Mouse (Mus musculus): ENCODE measurements around the gene Nrg3. TPM values are rescaled to one million over a fixed set of nuclear protein-coding genes. Genes with fewer than 3 reads are reported as not detected.

Nrg3 gene
- polyA plus RNA-seq, 1 experiment from 2014 or later: 11.4 TPM

- WGBS: 92% methylated on average over 2 of the region's 2 CpGs
- H3K27ac ChIP-seq (replicated peaks): no peak overlapping the region
- H3K4me1 ChIP-seq: peaks cover 3% of the 10 kb centered on the region; the same call in 1 of the 2 replicates
- no peak for ATAC-seq (replicated peaks)
- H3K4me2 ChIP-seq (replicated peaks): no peak overlapping the region
- H3K36me3 ChIP-seq: no peaks in the 10 kb centered on the region
- no peak overlapping the region for H3K9ac ChIP-seq (replicated peaks)
- H3K9me3 ChIP-seq: no peaks in the 10 kb centered on the region
- no peak overlapping the region for H3K4me3 ChIP-seq
- H3K27me3 ChIP-seq: no peaks in the 10 kb centered on the region
These were observed 116.6 kb downstream of the Nrg3 start for GRCm38 (mm10) chr14:39356251-39356650.

GRCm38 (mm10) chr14:39351979-39352737 is 120.7 kb downstream of the Nrg3 start:
- peak; percentile 85 for ATAC-seq (replicated peaks)
- H3K27ac ChIP-seq (replicated peaks): peak overlapping the region; percentile 59
- no peak overlapping the region for H3K9ac ChIP-seq (replicated peaks)
- H3K9me3 ChIP-seq: no peaks in the 10 kb centered on the region
- peaks cover 3% of the 10 kb centered on the region; the same call in 1 of the 2 replicates for H3K4me1 ChIP-seq
- 64% methylated on average over 4 of the region's 4 CpGs for WGBS
- no peaks in the 10 kb centered on the region for H3K27me3 ChIP-seq
- no peak overlapping the region for H3K4me3 ChIP-seq
- no peak overlapping the region for H3K4me2 ChIP-seq (replicated peaks)
- no peaks in the 10 kb centered on the region for H3K36me3 ChIP-seq

GRCm38 (mm10) chr14:39317424-39318110 is 155.3 kb downstream of the Nrg3 start:
- Histone ChIP-seq H3K9ac (replicated peaks) (no peak overlapping the region), H3K27ac (replicated peaks) (peak overlapping the region; percentile 57; the same call in 1 of the 2 replicates), H3K4me3 (no peak overlapping the region), H3K9me3 (no peaks in the 10 kb centered on the region), H3K27me3 (no peaks in the 10 kb centered on the region), H3K4me2 (replicated peaks) (no peak overlapping the region), H3K36me3 (no peaks in the 10 kb centered on the region), H3K4me1 (peaks cover 14% of the 10 kb centered on the region)
- 30% methylated on average over 4 of the region's 4 CpGs for WGBS
- ATAC-seq (replicated peaks): peak; percentile 98

- peaks cover 14% of the 10 kb centered on the region for H3K4me1 ChIP-seq
- no peak overlapping the region for H3K27ac ChIP-seq (replicated peaks)
- H3K9me3 ChIP-seq: no peaks in the 10 kb centered on the region
- H3K4me3 ChIP-seq: no peak overlapping the region
- no peak overlapping the region for H3K9ac ChIP-seq (replicated peaks)
- ATAC-seq (replicated peaks): no peak
- no peaks in the 10 kb centered on the region for H3K36me3 ChIP-seq
- no peak overlapping the region for H3K4me2 ChIP-seq (replicated peaks)
- H3K27me3 ChIP-seq: no peaks in the 10 kb centered on the region
These were observed 158.8 kb downstream of the Nrg3 start for GRCm38 (mm10) chr14:39314111-39314510.

GRCm38 (mm10) chr14:39265121-39265520 is 207.8 kb downstream of the Nrg3 start:
- Histone ChIP-seq H3K9me3 (no peaks in the 10 kb centered on the region), H3K36me3 (no peaks in the 10 kb centered on the region), H3K9ac (replicated peaks) (no peak overlapping the region), H3K27ac (replicated peaks) (no peak overlapping the region), H3K4me3 (no peak overlapping the region), H3K4me1 (no peaks in the 10 kb centered on the region), H3K27me3 (no peaks in the 10 kb centered on the region), H3K4me2 (replicated peaks) (no peak overlapping the region)
- WGBS: 90% methylated on average over 1 of the region's 1 CpGs
- no peak for ATAC-seq (replicated peaks)

GRCm38 (mm10) chr14:39264422-39264821 is 208.5 kb downstream of the Nrg3 start:
- 87% methylated on average over 4 of the region's 4 CpGs for WGBS

GRCm38 (mm10) chr14:39261016-39261415 is 211.9 kb downstream of the Nrg3 start:
- no peaks in the 10 kb centered on the region for H3K4me1 ChIP-seq
- no peak overlapping the region for H3K4me2 ChIP-seq (replicated peaks)
- no peak overlapping the region for H3K9ac ChIP-seq (replicated peaks)
- H3K27ac ChIP-seq (replicated peaks): no peak overlapping the region
- no peaks in the 10 kb centered on the region for H3K9me3 ChIP-seq
- H3K27me3 ChIP-seq: no peaks in the 10 kb centered on the region
- no peaks in the 10 kb centered on the region for H3K36me3 ChIP-seq
- no peak overlapping the region for H3K4me3 ChIP-seq
- WGBS: 84% methylated on average over 1 of the region's 1 CpGs
- no peak for ATAC-seq (replicated peaks)

More at GRCm38 (mm10) chr14:39264422-39264821, 208.5 kb downstream of the Nrg3 start:
- Histone ChIP-seq H3K4me3 (no peak overlapping the region), H3K36me3 (no peaks in the 10 kb centered on the region), H3K4me2 (replicated peaks) (no peak overlapping the region), H3K9me3 (no peaks in the 10 kb centered on the region), H3K4me1 (no peaks in the 10 kb centered on the region), H3K27me3 (no peaks in the 10 kb centered on the region), H3K9ac (replicated peaks) (no peak overlapping the region), H3K27ac (replicated peaks) (no peak overlapping the region)
- no peak for ATAC-seq (replicated peaks)

- no peaks in the 10 kb centered on the region for H3K36me3 ChIP-seq
- no peaks in the 10 kb centered on the region for H3K27me3 ChIP-seq
- ATAC-seq (replicated peaks): no peak
- no peak overlapping the region for H3K4me2 ChIP-seq (replicated peaks)
- WGBS: 55% methylated on average over 1 of the region's 1 CpGs
- H3K4me3 ChIP-seq: no peak overlapping the region
- H3K9me3 ChIP-seq: no peaks in the 10 kb centered on the region
- no peak overlapping the region for H3K27ac ChIP-seq (replicated peaks)
- no peaks in the 10 kb centered on the region for H3K4me1 ChIP-seq
- no peak overlapping the region for H3K9ac ChIP-seq (replicated peaks)
These were observed 217.5 kb downstream of the Nrg3 start for GRCm38 (mm10) chr14:39255391-39255790.

- no peaks in the 10 kb centered on the region for H3K27me3 ChIP-seq
- H3K9ac ChIP-seq (replicated peaks): no peak overlapping the region
- H3K4me3 ChIP-seq: no peak overlapping the region
- 79% methylated on average over 2 of the region's 2 CpGs for WGBS
- no peak overlapping the region for H3K4me2 ChIP-seq (replicated peaks)
- H3K9me3 ChIP-seq: no peaks in the 10 kb centered on the region
- no peaks in the 10 kb centered on the region for H3K4me1 ChIP-seq
- H3K27ac ChIP-seq (replicated peaks): no peak overlapping the region
- ATAC-seq (replicated peaks): no peak
- no peaks in the 10 kb centered on the region for H3K36me3 ChIP-seq
These were observed 232.6 kb downstream of the Nrg3 start for GRCm38 (mm10) chr14:39240267-39240666.

GRCm38 (mm10) chr14:39211472-39211871 is 261.4 kb downstream of the Nrg3 start:
- no peaks in the 10 kb centered on the region for H3K36me3 ChIP-seq

GRCm38 (mm10) chr14:39191946-39192345 is 280.9 kb downstream of the Nrg3 start:
- no peak for ATAC-seq (replicated peaks)
- no peaks in the 10 kb centered on the region for H3K36me3 ChIP-seq

More at GRCm38 (mm10) chr14:39211472-39211871, 261.4 kb downstream of the Nrg3 start:
- ATAC-seq (replicated peaks): peak; percentile 70
- H3K27ac ChIP-seq (replicated peaks): no peak overlapping the region
- no peak overlapping the region for H3K4me2 ChIP-seq (replicated peaks)
- H3K4me3 ChIP-seq: no peak overlapping the region
- no peaks in the 10 kb centered on the region for H3K4me1 ChIP-seq
- H3K27me3 ChIP-seq: no peaks in the 10 kb centered on the region
- no peak overlapping the region for H3K9ac ChIP-seq (replicated peaks)
- 13% methylated on average over 1 of the region's 1 CpGs for WGBS
- H3K9me3 ChIP-seq: no peaks in the 10 kb centered on the region

GRCm38 (mm10) chr14:39173709-39174108 is 299.2 kb downstream of the Nrg3 start:
- Histone ChIP-seq H3K4me2 (replicated peaks) (no peak overlapping the region), H3K9me3 (no peaks in the 10 kb centered on the region), H3K4me3 (no peak overlapping the region), H3K36me3 (no peaks in the 10 kb centered on the region), H3K9ac (replicated peaks) (no peak overlapping the region), H3K27me3 (no peaks in the 10 kb centered on the region), H3K27ac (replicated peaks) (no peak overlapping the region), H3K4me1 (no peaks in the 10 kb centered on the region)
- no peak for ATAC-seq (replicated peaks)
- 66% methylated on average over 2 of the region's 2 CpGs for WGBS

More at GRCm38 (mm10) chr14:39191946-39192345, 280.9 kb downstream of the Nrg3 start:
- Histone ChIP-seq H3K9ac (replicated peaks) (no peak overlapping the region), H3K4me1 (no peaks in the 10 kb centered on the region), H3K27me3 (no peaks in the 10 kb centered on the region), H3K4me2 (replicated peaks) (no peak overlapping the region), H3K4me3 (no peak overlapping the region), H3K27ac (replicated peaks) (no peak overlapping the region), H3K9me3 (no peaks in the 10 kb centered on the region)
- whole genome bisulfite sequencing: 57% methylated on average over 5 of the region's 5 CpGs

Data from forebrain, embryonic 15.5 days (tissue).